Mouse (Mus musculus) liver, postnatal 0 days (tissue): Measurements from ENCODE around the gene Rasgrp2.

ENCODE experiments used
- CTCF ChIP-seq: sonication (generic); IDR thresholded peaks from 2 replicates; pipeline ENCODE4 v1.5.1; 2016; ENCODE audit warnings: antibody characterized with exemption, low read depth
- EP300 ChIP-seq: IDR thresholded peaks from 2 replicates; pipeline ENCODE4 v1.6.1; 2016; ENCODE audit warnings: antibody characterized with exemption, low read depth, mild to moderate bottlenecking

- no peak for TF ChIP-seq EP300
- no peak for TF ChIP-seq CTCF
Observed at GRCm38 (mm10) chr19:6464306-6465071, 65.3 kb downstream of the Rasgrp2 start.
